Mouse (Mus musculus) cerebellum, postnatal 25 days (tissue): ENCODE data around the gene Astn2.

Experiments
- DNase-seq, 2 experiments: peaks; one replicate each; pipeline ENCODE4 v3.0.0; 2021; ENCODE audit warnings: mixed read lengths in 2 of 2

The Astn2 gene

GRCm38 (mm10) chr4:66158714-66159113, 245.7 kb downstream of the Astn2 start:
- peak in 1 of 2 experiments; percentile 15 for DNase-seq

- DNase-seq: peak in 1 of 2 experiments; percentile 51
Observed at GRCm38 (mm10) chr4:66157439-66158113, 246.8 kb downstream of the Astn2 start.

GRCm38 (mm10) chr4:66146546-66146945, 257.9 kb downstream of the Astn2 start:
- peak; percentile 35 to 38 for DNase-seq

- DNase-seq: peak in 1 of 2 experiments; percentile 26
Observed at GRCm38 (mm10) chr4:66126181-66126580, 278.2 kb downstream of the Astn2 start.

GRCm38 (mm10) chr4:66122766-66123358, 281.5 kb downstream of the Astn2 start:
- peak; percentile 44 to 61 for DNase-seq

GRCm38 (mm10) chr4:66114243-66114642, 290.2 kb downstream of the Astn2 start:
- peak; percentile 78 to 81 for DNase-seq

- no peak for DNase-seq
Observed at GRCm38 (mm10) chr4:66102037-66102436, 302.4 kb downstream of the Astn2 start.

GRCm38 (mm10) chr4:66097629-66098028, 306.8 kb downstream of the Astn2 start:
- DNase-seq: no peak

GRCm38 (mm10) chr4:66096104-66096503, 308.3 kb downstream of the Astn2 start:
- peak in 1 of 2 experiments; percentile 29 for DNase-seq

- DNase-seq: no peak
Observed at GRCm38 (mm10) chr4:66057161-66057560, 347.2 kb downstream of the Astn2 start.

GRCm38 (mm10) chr4:66055690-66056089, 348.7 kb downstream of the Astn2 start:
- peak; percentile 43 to 53 for DNase-seq

- no peak for DNase-seq
Observed at GRCm38 (mm10) chr4:66043014-66043672, 361.3 kb downstream of the Astn2 start.

GRCm38 (mm10) chr4:66033826-66034225, 370.6 kb downstream of the Astn2 start:
- DNase-seq: peak in 1 of 2 experiments; percentile 36

GRCm38 (mm10) chr4:66031320-66031870, 373.0 kb downstream of the Astn2 start:
- DNase-seq: no peak

- no peak for DNase-seq
Observed at GRCm38 (mm10) chr4:66029901-66030300, 374.5 kb downstream of the Astn2 start.

- DNase-seq: no peak
Observed at GRCm38 (mm10) chr4:66027866-66028265, 376.5 kb downstream of the Astn2 start.

GRCm38 (mm10) chr4:66025393-66026062, 378.9 kb downstream of the Astn2 start:
- peak; percentile 38 to 59 for DNase-seq

- DNase-seq: peak in 1 of 2 experiments; percentile 23
Observed at GRCm38 (mm10) chr4:66002936-66003335, 401.5 kb downstream of the Astn2 start.

GRCm38 (mm10) chr4:65983643-65984042, 420.8 kb downstream of the Astn2 start:
- no peak for DNase-seq

GRCm38 (mm10) chr4:65982882-65983281, 421.5 kb downstream of the Astn2 start:
- DNase-seq: peak in 1 of 2 experiments; percentile 35

GRCm38 (mm10) chr4:65976251-65976650, 428.2 kb downstream of the Astn2 start:
- no peak for DNase-seq

- DNase-seq: peak in 1 of 2 experiments; percentile 23
Observed at GRCm38 (mm10) chr4:65972395-65972794, 432.0 kb downstream of the Astn2 start.

GRCm38 (mm10) chr4:65969318-65969717, 435.1 kb downstream of the Astn2 start:
- DNase-seq: peak; percentile 49 to 71
